9 mouse cellular contexts compared by ENCODE assay signal in genomic region chr11:98981289-98981996, GRCm38 (mm10). TPM values are rescaled to one million over a fixed set of nuclear protein-coding genes. Genes with fewer than 3 reads are reported as not detected.
DNase-seq lines count a peak whose midpoint lies in the region; ATAC-seq and TF ChIP-seq lines count a peak whose summit lies in the region.
"Had no signal": no experiment of that assay in that cellular context is flagged by ENCODE, and none has a peak within 500 bp of the region (broad histone marks: within the 10 kb centered on the region; RNA-seq: fewer than 3 reads in every experiment).

No protein-coding gene starts in this region.

- TF ChIP-seq POLR2A in thymus, adult 2 months (IDR thresholded peaks at IDR 0.05; ENCODE audit: control insufficient read depth, extremely low read depth, insufficient read depth, low read length, poor library complexity): no peak

- peak overlapping the region; percentile 91 for H3K4me2 ChIP-seq in liver, embryonic 11.5 days
- H3K4me2 ChIP-seq in stomach, postnatal 0 days (replicated peaks; ENCODE audit: low read depth): peak overlapping the region; percentile 99

- no peaks in the 10 kb centered on the region for H3K27me3 ChIP-seq in thymus, adult 2 months (ENCODE audit: control insufficient read depth, insufficient read depth, low read length)
- H3K27me3 ChIP-seq in liver, embryonic 11.5 days (replicated peaks; ENCODE audit: control insufficient read depth, insufficient read depth, low read length): peaks cover 51% of the 10 kb centered on the region
- H3K27me3 ChIP-seq in stomach, postnatal 0 days (ENCODE audit: control insufficient read depth, insufficient read depth, low read length): no peaks in the 10 kb centered on the region

- ATAC-seq in liver, embryonic 11.5 days (replicated peaks; ENCODE audit: low FRiP score): no peak
- peak; percentile 19 for ATAC-seq in stomach, postnatal 0 days (ENCODE audit: low FRiP score, low TSS enrichment)

- no peak for TF ChIP-seq CTCF in thymus, adult 2 months (IDR thresholded peaks at IDR 0.05; ENCODE audit: borderline replicate concordance, control insufficient read depth, extremely low read depth, insufficient read depth, low read length, poor library complexity)
- TF ChIP-seq CTCF in stomach, postnatal 0 days (IDR thresholded peaks at IDR 0.05; ENCODE audit: low read depth): no peak

- no peaks in the 10 kb centered on the region for H3K36me3 ChIP-seq in thymus, adult 2 months (ENCODE audit: control insufficient read depth, insufficient read depth, low read length)
- H3K36me3 ChIP-seq in liver, embryonic 11.5 days (ENCODE audit: control insufficient read depth, insufficient read depth, low read length): no peaks in the 10 kb centered on the region
- no peaks in the 10 kb centered on the region for H3K36me3 ChIP-seq in stomach, postnatal 0 days (ENCODE audit: control insufficient read depth, insufficient read depth, low read length)

- DNase-seq in cerebellum, adult 18-20 months: peak; percentile 9 to 35
- DNase-seq in cerebellum, postnatal 14 days: no peak
- no peak for DNase-seq in thymus, adult 2 months
- no peak for DNase-seq in thymus, postnatal 10 days (ENCODE audit: low spot score in 2 of 2)
- no peak for DNase-seq in liver, embryonic 11.5 days (ENCODE audit: low spot score)
- peak; percentile 46 for DNase-seq in stomach, postnatal 0 days (ENCODE audit: low spot score)
- DNase-seq in spleen, adult 12 weeks (ENCODE audit: low spot score): no peak
- DNase-seq in retina, postnatal 1 day: no peak

- peaks cover 13% of the 10 kb centered on the region for H3K4me1 ChIP-seq in thymus, adult 2 months (replicated peaks; ENCODE audit: control insufficient read depth, insufficient read depth, low read length)
- H3K4me1 ChIP-seq in liver, embryonic 11.5 days (replicated peaks; ENCODE audit: control insufficient read depth, insufficient read depth, low read length): peaks cover 21% of the 10 kb centered on the region
- H3K4me1 ChIP-seq in stomach, postnatal 0 days (replicated peaks; ENCODE audit: control insufficient read depth, insufficient read depth): no peaks in the 10 kb centered on the region

- peak overlapping the region; percentile 48 for H3K4me3 ChIP-seq in thymus, adult 2 months (ENCODE audit: control insufficient read depth, insufficient read depth, low read length)
- peak overlapping the region; percentile 56 for H3K4me3 ChIP-seq in liver, embryonic 11.5 days (ENCODE audit: low read depth, low read length)
- H3K4me3 ChIP-seq in stomach, postnatal 0 days (ENCODE audit: low read depth, low read length): peak overlapping the region; percentile 62

- WGBS in thymus, adult 2 months: 59% methylated on average over 20 of the region's 20 CpGs
- WGBS in liver, embryonic 11.5 days: 38% methylated on average over 20 of the region's 20 CpGs
- 33% methylated on average over 20 of the region's 20 CpGs for WGBS in stomach, postnatal 0 days

- 0 out of 2 replicates have a peak overlapping the region, but pooled peaks have one; percentile 43 for H3K9ac ChIP-seq in liver, embryonic 11.5 days (ENCODE audit: low read depth, low read length)
- peak overlapping the region; percentile 68 for H3K9ac ChIP-seq in stomach, postnatal 0 days (ENCODE audit: low read length)

- H3K27ac ChIP-seq in thymus, adult 2 months (ENCODE audit: control insufficient read depth, insufficient read depth, low read length): no peak overlapping the region
- H3K27ac ChIP-seq in liver, embryonic 11.5 days (ENCODE audit: low read depth, low read length): no peak overlapping the region
- no peak overlapping the region for H3K27ac ChIP-seq in stomach, postnatal 0 days (replicated peaks)

- no peak for TF ChIP-seq EP300 in stomach, postnatal 0 days (optimal IDR thresholded peaks at IDR 0.05)

- H3K9me3 ChIP-seq in liver, embryonic 11.5 days (ENCODE audit: control insufficient read depth, low read length): no peaks in the 10 kb centered on the region
- no peaks in the 10 kb centered on the region for H3K9me3 ChIP-seq in stomach, postnatal 0 days (ENCODE audit: control insufficient read depth, low read length)

RNA-seq across cellular contexts. Expression of gene Gjd3, which starts 1.4 kb away (rescaled TPM):
- 1.3 and 1.9 TPM in 2 replicates for polyA plus RNA-seq in thymus, adult 2 months (2012; rRNA removed)
- 0.21 and 0.22 TPM in 2 replicates for polyA plus RNA-seq in liver, embryonic 11.5 days (2014; fragmentation: Nextera tagmentation; extraction: Ambion mirVana)
- 1.9 and 2.1 TPM in 2 replicates for polyA plus RNA-seq in stomach, postnatal 0 days (2015; fragmentation: Nextera tagmentation; extraction: Ambion mirVana)
- polyA plus RNA-seq: C2C12 had no signal

RNA-seq across cellular contexts. Expression of gene Top2a, which starts 42.5 kb away (rescaled TPM):
- polyA plus RNA-seq in thymus, adult 2 months (2012; rRNA removed): 59.2 and 85.6 TPM in 2 replicates
- polyA plus RNA-seq in liver, embryonic 11.5 days (2014; fragmentation: Nextera tagmentation; extraction: Ambion mirVana): 315 and 330 TPM in 2 replicates
- 31.6 and 44.5 TPM in 2 replicates for polyA plus RNA-seq in stomach, postnatal 0 days (2015; fragmentation: Nextera tagmentation; extraction: Ambion mirVana)

RNA-seq across cellular contexts. Expression of gene Rara, which starts 53.8 kb away (rescaled TPM):
- polyA plus RNA-seq in thymus, adult 2 months (2012; rRNA removed): 63.5 and 74.1 TPM in 2 replicates
- polyA plus RNA-seq in liver, embryonic 11.5 days (2014; fragmentation: Nextera tagmentation; extraction: Ambion mirVana): 18.6 and 20.1 TPM in 2 replicates
- polyA plus RNA-seq in stomach, postnatal 0 days (2015; fragmentation: Nextera tagmentation; extraction: Ambion mirVana): 20.1 and 25.9 TPM in 2 replicates

RNA-seq across cellular contexts. Expression of gene Igfbp4, which starts 59.6 kb away (rescaled TPM):
- polyA plus RNA-seq in thymus, adult 2 months (2012; rRNA removed): 176 and 220 TPM in 2 replicates
- polyA plus RNA-seq in liver, embryonic 11.5 days (2014; fragmentation: Nextera tagmentation; extraction: Ambion mirVana): 324 and 328 TPM in 2 replicates
- polyA plus RNA-seq in stomach, postnatal 0 days (2015; fragmentation: Nextera tagmentation; extraction: Ambion mirVana): 228 and 244 TPM in 2 replicates

Comparison
In these comparisons a context has a peak if more than half of its experiments do, and no peak if none do; other contexts are left out.
1. DNase-seq: peak in cerebellum, adult 18-20 months (2 of 2) and stomach, postnatal 0 days (single experiment); none in cerebellum, postnatal 14 days (0 of 2), thymus, adult 2 months (single experiment), thymus, postnatal 10 days (0 of 2), liver, embryonic 11.5 days (single experiment), spleen, adult 12 weeks (single experiment) and retina, postnatal 1 day (single experiment).
2. Peak in every context shown above with its lines, with median percentiles within 50 percentile points of each other: H3K4me3 ChIP-seq.